Mouse (Mus musculus): ENCODE measurements around the gene I830077J02Rik. TPM values are rescaled to one million over a fixed set of nuclear protein-coding genes. Genes with fewer than 3 reads are reported as not detected.

The I830077J02Rik gene
- polyA plus RNA-seq, 1 experiment from 2014 or later: 3.9 TPM

- no peak for ATAC-seq
- Histone ChIP-seq H3K36me3 (replicated peaks; ENCODE audit: insufficient read depth, low read length) (no peaks in the 10 kb centered on the region), H3K9me3 (ENCODE audit: low read length) (no peaks in the 10 kb centered on the region), H3K4me1 (ENCODE audit: insufficient read depth) (no peaks in the 10 kb centered on the region), H3K9ac (replicated peaks) (no peak overlapping the region), H3K4me3 (ENCODE audit: low read depth, low read length) (no peak overlapping the region), H3K4me2 (ENCODE audit: low read depth, low read length) (no peak overlapping the region), H3K27me3 (ENCODE audit: insufficient read depth, low read length) (no peaks in the 10 kb centered on the region), H3K27ac (ENCODE audit: low read depth) (no peak overlapping the region)
- TF ChIP-seq EP300 (IDR thresholded peaks at IDR 0.05; ENCODE audit: low read depth) (no peak), CTCF (IDR thresholded peaks at IDR 0.05; ENCODE audit: low read depth) (no peak)
- DNase-seq: no peak
- 82% methylated on average over 7 of the region's 7 CpGs for WGBS (ENCODE audit: insufficient replicate concordance)
Observed at GRCm38 (mm10) chr3:105882105-105882504, 50.4 kb downstream of the I830077J02Rik start.

- ATAC-seq (no peak), DNase-seq (peak; percentile 4)
- WGBS (ENCODE audit: insufficient replicate concordance): 38% methylated on average over 3 of the region's 3 CpGs
- Histone ChIP-seq H3K4me2 (ENCODE audit: low read depth, low read length) (no peak overlapping the region), H3K9ac (replicated peaks) (no peak overlapping the region), H3K4me1 (ENCODE audit: insufficient read depth) (peaks cover 8% of the 10 kb centered on the region; the same call in 1 of the 2 replicates), H3K36me3 (replicated peaks; ENCODE audit: insufficient read depth, low read length) (no peaks in the 10 kb centered on the region), H3K27ac (ENCODE audit: low read depth) (no peak overlapping the region), H3K9me3 (ENCODE audit: low read length) (no peaks in the 10 kb centered on the region), H3K4me3 (ENCODE audit: low read depth, low read length) (no peak overlapping the region), H3K27me3 (ENCODE audit: insufficient read depth, low read length) (no peaks in the 10 kb centered on the region)
- TF ChIP-seq EP300 (IDR thresholded peaks at IDR 0.05; ENCODE audit: low read depth): no peak
- no peak for TF ChIP-seq CTCF (IDR thresholded peaks at IDR 0.05; ENCODE audit: low read depth)
Observed at GRCm38 (mm10) chr3:105880419-105880818, 52.0 kb downstream of the I830077J02Rik start.

- Histone ChIP-seq H3K36me3 (replicated peaks; ENCODE audit: insufficient read depth, low read length) (no peaks in the 10 kb centered on the region), H3K9ac (replicated peaks) (no peak overlapping the region), H3K4me1 (ENCODE audit: insufficient read depth) (peaks cover 8% of the 10 kb centered on the region; the same call in 1 of the 2 replicates), H3K27ac (ENCODE audit: low read depth) (no peak overlapping the region), H3K27me3 (ENCODE audit: insufficient read depth, low read length) (no peaks in the 10 kb centered on the region), H3K4me2 (ENCODE audit: low read depth, low read length) (no peak overlapping the region), H3K9me3 (ENCODE audit: low read length) (no peaks in the 10 kb centered on the region), H3K4me3 (ENCODE audit: low read depth, low read length) (no peak overlapping the region)
- TF ChIP-seq EP300 (IDR thresholded peaks at IDR 0.05; ENCODE audit: low read depth) (no peak), CTCF (IDR thresholded peaks at IDR 0.05; ENCODE audit: low read depth) (no peak)
- 76% methylated on average over 8 of the region's 8 CpGs for WGBS (ENCODE audit: insufficient replicate concordance)
- DNase-seq (no peak), ATAC-seq (no peak)
Observed at GRCm38 (mm10) chr3:105878751-105879150, 53.7 kb downstream of the I830077J02Rik start.

GRCm38 (mm10) chr3:105877919-105878318 lies 54.5 kb downstream of the I830077J02Rik start:
- H3K9me3 ChIP-seq (ENCODE audit: low read length): no peaks in the 10 kb centered on the region
- DNase-seq (no peak), ATAC-seq (no peak)
- no peaks in the 10 kb centered on the region for H3K27me3 ChIP-seq (ENCODE audit: insufficient read depth, low read length)
- H3K4me2 ChIP-seq (ENCODE audit: low read depth, low read length): no peak overlapping the region
- H3K36me3 ChIP-seq (replicated peaks; ENCODE audit: insufficient read depth, low read length): no peaks in the 10 kb centered on the region
- no peak overlapping the region for H3K27ac ChIP-seq (ENCODE audit: low read depth)
- H3K4me1 ChIP-seq (ENCODE audit: insufficient read depth): peaks cover 8% of the 10 kb centered on the region; the same call in 1 of the 2 replicates
- TF ChIP-seq CTCF (IDR thresholded peaks at IDR 0.05; ENCODE audit: low read depth) (no peak), EP300 (IDR thresholded peaks at IDR 0.05; ENCODE audit: low read depth) (no peak)
- no peak overlapping the region for H3K9ac ChIP-seq (replicated peaks)
- no peak overlapping the region for H3K4me3 ChIP-seq (ENCODE audit: low read depth, low read length)
- WGBS (ENCODE audit: insufficient replicate concordance): 53% methylated on average over 2 of the region's 2 CpGs

GRCm38 (mm10) chr3:105877252-105877803 lies 55.1 kb downstream of the I830077J02Rik start:
- H3K4me1 ChIP-seq (ENCODE audit: insufficient read depth): peaks cover 8% of the 10 kb centered on the region; the same call in 1 of the 2 replicates
- no peak overlapping the region for H3K27ac ChIP-seq (ENCODE audit: low read depth)
- no peak overlapping the region for H3K9ac ChIP-seq (replicated peaks)
- ATAC-seq: no peak
- no peak overlapping the region for H3K4me2 ChIP-seq (ENCODE audit: low read depth, low read length)
- no peaks in the 10 kb centered on the region for H3K36me3 ChIP-seq (replicated peaks; ENCODE audit: insufficient read depth, low read length)
- no peaks in the 10 kb centered on the region for H3K27me3 ChIP-seq (ENCODE audit: insufficient read depth, low read length)
- no peak for DNase-seq
- 69% methylated on average over 6 of the region's 6 CpGs for WGBS (ENCODE audit: insufficient replicate concordance)
- H3K9me3 ChIP-seq (ENCODE audit: low read length): no peaks in the 10 kb centered on the region
- H3K4me3 ChIP-seq (ENCODE audit: low read depth, low read length): no peak overlapping the region
- TF ChIP-seq CTCF (IDR thresholded peaks at IDR 0.05; ENCODE audit: low read depth) (no peak), EP300 (IDR thresholded peaks at IDR 0.05; ENCODE audit: low read depth) (no peak)

GRCm38 (mm10) chr3:105876022-105876421 lies 56.4 kb downstream of the I830077J02Rik start:
- H3K4me2 ChIP-seq (ENCODE audit: low read depth, low read length): no peak overlapping the region
- H3K4me1 ChIP-seq (ENCODE audit: insufficient read depth): peaks cover 11% of the 10 kb centered on the region; the same call in 1 of the 2 replicates
- no peaks in the 10 kb centered on the region for H3K36me3 ChIP-seq (replicated peaks; ENCODE audit: insufficient read depth, low read length)
- DNase-seq: peak; percentile 75
- no peak overlapping the region for H3K9ac ChIP-seq (replicated peaks)
- no peaks in the 10 kb centered on the region for H3K27me3 ChIP-seq (ENCODE audit: insufficient read depth, low read length)
- ATAC-seq: peak; percentile 93
- WGBS (ENCODE audit: insufficient replicate concordance): 56% methylated on average over 5 of the region's 5 CpGs
- TF ChIP-seq CTCF (IDR thresholded peaks at IDR 0.05; ENCODE audit: low read depth) (no peak), EP300 (IDR thresholded peaks at IDR 0.05; ENCODE audit: low read depth) (no peak)
- H3K9me3 ChIP-seq (ENCODE audit: low read length): no peaks in the 10 kb centered on the region
- H3K4me3 ChIP-seq (ENCODE audit: low read depth, low read length): no peak overlapping the region
- no peak overlapping the region for H3K27ac ChIP-seq (ENCODE audit: low read depth)

Other genes with a start within 250 kb of the I830077J02Rik start
- gene Ddx20, start 245.1 kb downstream of the I830077J02Rik start, polyA plus RNA-seq (2015; fragmentation: Nextera tagmentation; extraction: Ambion mirVana): 9.7 and 9.8 TPM in 2 replicates
- 0.13 and 0.17 TPM in 2 replicates for gene Inka2, start 228.1 kb downstream of the I830077J02Rik start, polyA plus RNA-seq (2015; fragmentation: Nextera tagmentation; extraction: Ambion mirVana)
- gene Rap1a, start 131.3 kb downstream of the I830077J02Rik start, polyA plus RNA-seq (2015; fragmentation: Nextera tagmentation; extraction: Ambion mirVana): 89.0 and 93.3 TPM in 2 replicates
- 0.62 and 0.92 TPM in 2 replicates for gene Adora3, start 61.8 kb downstream of the I830077J02Rik start, polyA plus RNA-seq (2015; fragmentation: Nextera tagmentation; extraction: Ambion mirVana)
- gene Tmigd3, start 61.8 kb downstream of the I830077J02Rik start, polyA plus RNA-seq (2015; fragmentation: Nextera tagmentation; extraction: Ambion mirVana): 0.13 TPM in 1 of 2 replicates, not detected in the other
- 28.9 and 32.4 TPM in 2 replicates for gene Wdr77, start 26.7 kb upstream of the I830077J02Rik start, polyA plus RNA-seq (2015; fragmentation: Nextera tagmentation; extraction: Ambion mirVana)
- gene Atp5f1, start 27.4 kb upstream of the I830077J02Rik start, polyA plus RNA-seq (2015; fragmentation: Nextera tagmentation; extraction: Ambion mirVana): 436 and 461 TPM in 2 replicates
- 0.28 and 0.40 TPM in 2 replicates for gene Ovgp1, start 41.0 kb upstream of the I830077J02Rik start, polyA plus RNA-seq (2015; fragmentation: Nextera tagmentation; extraction: Ambion mirVana)
- not detected in 2 replicates for gene Pifo, start 82.0 kb upstream of the I830077J02Rik start, polyA plus RNA-seq (2015; fragmentation: Nextera tagmentation; extraction: Ambion mirVana)
- 0.33 and 0.38 TPM in 2 replicates for gene Chil5, start 100.2 kb upstream of the I830077J02Rik start, polyA plus RNA-seq (2015; fragmentation: Nextera tagmentation; extraction: Ambion mirVana)
- not detected in 2 replicates for gene Chia1, start 180.6 kb upstream of the I830077J02Rik start, polyA plus RNA-seq (2015; fragmentation: Nextera tagmentation; extraction: Ambion mirVana)
- gene Chil3, start 234.9 kb upstream of the I830077J02Rik start, polyA plus RNA-seq (2015; fragmentation: Nextera tagmentation; extraction: Ambion mirVana): 103 and 110 TPM in 2 replicates